ENCODE assay signal across 19 mouse cellular contexts in genomic region chr15:97272831-97273230, GRCm38 (mm10).
"Had no signal": no experiment of that assay in that cellular context is flagged by ENCODE, and none has a peak within 500 bp of the region (broad histone marks: within the 10 kb centered on the region; RNA-seq: fewer than 3 reads in every experiment).

No protein-coding gene starts in this region.

- ATAC-seq: inflammation-experienced regulatory T-cells, adult 6 months had no signal

- H3K4me2 ChIP-seq: heart, embryonic 11.5 days; heart, embryonic 13.5 days; heart, embryonic 15.5 days; hindbrain, embryonic 12.5 days; hindbrain, embryonic 14.5 days; intestine, embryonic 15.5 days; limb, embryonic 13.5 days; limb, embryonic 15.5 days; liver, embryonic 13.5 days had no signal

- H3K4me3 ChIP-seq: gastrocnemius, adult 2 months; heart, adult 2 months; heart, embryonic 13.5 days; heart, embryonic 15.5 days; hindbrain, embryonic 10.5 days; hindbrain, embryonic 12.5 days; intestine, embryonic 15.5 days; layer of hippocampus, adult 2 months; left cerebral cortex, adult 2 months; limb, embryonic 13.5 days; limb, embryonic 15.5 days; liver, embryonic 13.5 days had no signal

- H3K36me3 ChIP-seq: heart, embryonic 13.5 days; heart, embryonic 15.5 days; hindbrain, embryonic 10.5 days; hindbrain, embryonic 12.5 days; intestine, embryonic 15.5 days; limb, embryonic 13.5 days; limb, embryonic 15.5 days; liver, embryonic 13.5 days had no signal

- H3K4me1 ChIP-seq: heart, embryonic 13.5 days; heart, embryonic 15.5 days; limb, embryonic 15.5 days had no signal

- H3K9ac ChIP-seq: heart, embryonic 13.5 days; heart, embryonic 15.5 days; hindbrain, embryonic 12.5 days; hindbrain, embryonic 14.5 days; intestine, embryonic 15.5 days; limb, embryonic 13.5 days; limb, embryonic 15.5 days; liver, embryonic 13.5 days had no signal

- H3K9me3 ChIP-seq: heart, embryonic 13.5 days; heart, embryonic 15.5 days; hindbrain, embryonic 10.5 days; hindbrain, embryonic 12.5 days; intestine, embryonic 15.5 days; limb, embryonic 13.5 days; limb, embryonic 15.5 days; liver, embryonic 13.5 days had no signal

- H3K27me3 ChIP-seq: heart, embryonic 13.5 days; heart, embryonic 15.5 days; hindbrain, embryonic 12.5 days; intestine, embryonic 15.5 days; limb, embryonic 15.5 days; liver, embryonic 13.5 days had no signal

- H3K27ac ChIP-seq: gastrocnemius, adult 2 months; heart, adult 2 months; heart, embryonic 13.5 days; heart, embryonic 15.5 days; hindbrain, embryonic 10.5 days; hindbrain, embryonic 12.5 days; hindbrain, embryonic 14.5 days; intestine, embryonic 15.5 days; layer of hippocampus, adult 2 months; left cerebral cortex, adult 2 months; limb, embryonic 13.5 days; limb, embryonic 15.5 days; liver, embryonic 13.5 days had no signal

- DNase-seq: gastrocnemius, adult 2 months; gastrocnemius, postnatal 10 days; gastrocnemius, postnatal 25 days; heart, adult 2 months; kidney, adult 18-20 months; kidney, adult 8-10 months; liver, embryonic 13.5 days had no signal
